Mouse (Mus musculus) induced T-regulatory cell, adult 2 months (primary cell): Measurements from ENCODE around the gene Creb3l1.

Source experiments
- DNase-seq: peaks from one replicate; pipeline ENCODE4 v3.0.0-alpha.2; 2012; ENCODE audit warnings: low read depth

Gene Creb3l1

DNA sequence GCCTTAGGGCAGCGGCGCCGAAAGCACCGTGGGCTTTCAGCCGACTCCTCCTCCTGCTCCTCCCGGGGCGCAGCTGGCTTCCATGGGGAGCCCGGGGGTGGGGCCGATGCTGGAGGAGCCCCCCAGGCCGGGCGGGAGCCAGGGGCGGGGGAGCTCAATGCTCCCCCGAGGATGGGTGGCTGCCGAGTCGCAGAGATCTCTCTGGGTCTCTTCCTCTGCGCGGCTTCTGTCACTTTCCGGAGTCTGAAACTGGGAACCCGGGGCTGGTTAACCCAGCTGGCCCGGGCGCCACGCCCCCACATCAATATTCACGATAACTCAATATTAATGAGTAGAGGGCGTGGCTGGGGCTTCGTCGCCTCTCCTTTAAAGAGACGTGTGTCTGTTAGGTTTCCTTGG lies at the start of gene Creb3l1:
TSS of gene Creb3l1 (minus strand) at position 229 of the 399 bp plus-strand sequence.
- DNase-seq, result peak; percentile 36

- no peak for DNase-seq
Measured at GRCm38 (mm10) chr2:92071143-92071542, 46.8 kb upstream of the Creb3l1 start.

DNA sequence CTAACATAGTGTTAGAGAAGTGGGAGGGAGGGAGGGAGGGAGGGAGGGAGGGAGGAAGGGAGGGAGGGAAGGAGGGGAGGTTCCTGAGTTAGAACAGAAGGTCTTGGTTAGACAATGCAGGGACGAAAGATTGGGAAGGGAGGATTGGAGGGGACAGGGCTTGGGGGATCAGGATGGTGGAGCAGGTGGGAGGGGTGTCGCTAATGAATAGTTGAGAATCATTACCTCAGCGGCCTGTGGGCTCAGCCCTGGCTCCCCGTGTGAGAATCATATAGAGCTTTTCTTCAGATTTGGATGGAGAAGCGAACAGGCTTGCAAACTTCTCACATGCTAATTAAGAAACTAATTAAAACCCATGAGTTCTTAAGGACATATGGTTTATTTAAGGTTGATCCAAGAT lies 45.3 kb upstream of the Creb3l1 start:
- no peak for DNase-seq

DNA sequence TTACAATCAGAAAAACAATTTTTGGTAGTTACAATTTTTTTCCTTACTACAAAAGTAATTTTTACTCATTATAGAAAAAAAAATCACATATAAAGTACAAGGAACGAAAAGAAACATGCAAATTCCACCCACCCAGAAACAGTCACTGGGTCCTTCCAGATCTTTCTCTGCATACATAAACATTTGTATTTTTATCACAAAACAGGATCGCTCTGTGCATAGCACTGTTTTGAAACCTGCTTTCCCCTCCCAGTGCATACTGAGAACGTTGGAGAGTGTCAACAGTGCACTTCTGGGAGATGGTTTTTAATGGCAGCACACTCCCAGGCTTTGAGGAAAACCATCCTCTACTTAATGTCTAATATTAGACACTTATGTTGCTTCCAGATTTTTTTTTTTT lies 43.3 kb upstream of the Creb3l1 start:
- DNase-seq, result no peak

- no peak for DNase-seq
Measured at GRCm38 (mm10) chr2:92066899-92067298, 42.6 kb upstream of the Creb3l1 start.

GRCm38 (mm10) chr2:92065938-92066337 lies 41.6 kb upstream of the Creb3l1 start:
- DNase-seq, result no peak

GRCm38 (mm10) chr2:92065269-92065888 lies 41.1 kb upstream of the Creb3l1 start:
- no peak for DNase-seq

DNA sequence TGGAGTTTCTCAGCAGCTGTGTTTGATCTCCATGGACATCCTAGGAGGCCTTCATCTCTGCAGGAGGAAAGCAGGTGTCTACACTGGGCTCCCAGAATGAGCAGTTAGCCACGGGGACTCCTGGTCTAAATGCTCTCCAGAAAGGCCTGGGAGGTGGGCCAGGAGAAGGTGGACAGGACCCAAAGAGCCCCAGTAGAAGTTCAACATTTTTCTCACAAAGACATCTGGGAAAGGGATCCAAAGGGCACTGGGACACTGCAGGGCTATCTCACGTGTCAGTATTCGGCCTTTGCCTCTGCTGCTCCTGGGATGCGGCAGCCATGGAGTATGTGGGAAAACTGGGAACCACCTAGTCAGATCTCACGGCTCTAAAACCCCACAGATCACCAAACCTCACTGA lies 38.8 kb upstream of the Creb3l1 start:
- no peak for DNase-seq

DNA sequence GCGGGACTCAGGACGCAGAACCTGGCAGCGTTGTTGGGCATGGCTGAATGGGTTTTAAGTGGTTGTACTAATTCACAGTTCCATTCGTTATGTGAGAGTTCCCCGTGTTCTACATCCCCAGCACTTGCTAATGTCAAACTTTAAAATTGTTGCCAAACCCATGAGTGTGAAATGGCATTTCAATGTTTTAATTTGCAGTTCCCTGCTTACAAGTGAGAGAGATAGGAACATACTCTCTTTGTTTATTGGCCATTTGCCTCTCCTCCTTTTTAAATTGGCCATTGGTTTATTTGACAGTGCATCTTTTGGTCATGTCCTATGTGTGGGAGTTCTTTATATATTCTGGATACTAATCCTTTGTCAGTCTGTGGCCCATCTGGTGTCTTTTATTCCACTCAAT lies 37.0 kb upstream of the Creb3l1 start:
- DNase-seq, result no peak

- no peak for DNase-seq
Measured at GRCm38 (mm10) chr2:92060291-92060690, 36.0 kb upstream of the Creb3l1 start.

GRCm38 (mm10) chr2:92059481-92060220 lies 35.3 kb upstream of the Creb3l1 start:
- peak; percentile 78 for DNase-seq

GRCm38 (mm10) chr2:92058936-92059335 lies 34.6 kb upstream of the Creb3l1 start:
- no peak for DNase-seq

DNA sequence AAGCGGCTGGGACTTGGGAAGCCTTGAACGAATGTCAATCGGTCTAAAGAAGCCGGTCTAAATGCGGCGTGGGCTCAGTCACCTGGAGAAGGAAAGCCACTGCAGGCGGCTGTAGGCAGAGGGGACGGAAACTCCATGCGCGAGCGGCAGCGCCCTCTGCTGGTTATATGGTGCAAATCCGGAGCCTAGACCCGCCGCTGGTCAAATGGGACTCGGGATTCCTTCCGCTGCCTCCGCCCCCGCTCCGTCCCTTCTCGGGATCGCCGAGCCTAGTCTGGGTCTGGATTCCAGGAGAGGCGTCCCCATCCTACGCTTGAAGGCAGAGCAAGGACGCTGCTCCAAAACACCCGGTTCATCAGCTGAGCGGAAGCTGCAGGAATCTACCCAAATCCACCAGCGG lies 34.2 kb upstream of the Creb3l1 start:
- peak; percentile 89 for DNase-seq

- peak; percentile 6 for DNase-seq
Measured at GRCm38 (mm10) chr2:92056760-92057159, 32.5 kb upstream of the Creb3l1 start.

- peak; percentile 75 for DNase-seq
Measured at GRCm38 (mm10) chr2:92055831-92056236, 31.5 kb upstream of the Creb3l1 start.

DNA sequence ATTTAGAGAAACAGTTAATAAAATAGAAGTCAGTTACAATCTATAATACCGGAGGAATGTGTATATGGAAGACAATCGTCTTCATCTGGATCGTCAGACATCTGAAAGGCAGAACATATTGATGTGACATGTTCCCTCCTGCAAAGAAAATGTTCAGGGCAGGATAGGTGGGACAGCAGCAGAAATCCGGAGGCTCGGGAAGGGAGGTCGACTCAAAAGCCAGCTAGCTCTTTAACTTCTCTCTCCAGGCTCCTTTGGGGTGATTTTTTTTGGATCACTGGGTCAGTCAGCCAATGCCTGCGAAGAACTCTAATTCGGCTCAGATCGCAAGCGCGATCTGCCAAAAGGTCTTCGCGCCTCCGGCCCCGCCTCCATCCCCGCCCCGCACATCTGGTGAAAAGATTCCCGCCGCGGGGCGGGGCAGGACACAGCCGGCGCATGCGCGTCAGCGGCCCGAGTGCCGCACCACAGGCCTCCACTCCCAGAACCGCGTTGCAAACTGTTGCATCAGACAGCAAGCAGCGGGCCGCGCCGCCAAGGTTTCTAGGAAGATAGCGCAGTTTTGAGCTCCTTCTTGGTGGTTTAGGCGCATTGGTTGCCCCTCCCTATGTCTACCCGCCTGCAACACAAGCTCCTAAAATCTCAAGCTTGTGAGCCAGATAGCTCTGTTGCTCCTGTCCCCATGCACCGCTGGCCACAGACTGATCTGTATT lies 31.0 kb upstream of the Creb3l1 start:
- DNase-seq, result peak; percentile 89

- no peak for DNase-seq
Measured at GRCm38 (mm10) chr2:92052754-92053153, 28.5 kb upstream of the Creb3l1 start.

DNA sequence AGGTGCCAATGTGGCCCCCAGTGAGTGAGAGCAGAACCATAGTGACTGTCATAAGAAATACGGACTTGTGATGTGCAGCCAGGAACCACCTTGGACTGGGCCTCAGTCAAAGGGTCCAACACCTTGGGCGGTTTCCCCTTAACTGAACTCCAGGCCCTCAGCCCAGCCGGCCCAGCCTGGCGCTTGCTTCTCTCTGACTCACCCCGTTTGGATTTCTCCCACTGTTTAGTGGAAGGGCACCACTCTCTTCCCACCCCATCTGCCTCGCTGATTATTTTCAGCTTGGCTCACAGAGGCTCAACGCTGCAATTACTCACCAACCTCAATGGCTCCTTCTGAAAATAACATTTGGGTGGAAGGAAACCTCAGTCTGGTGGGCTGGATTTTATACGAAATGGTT lies 27.9 kb upstream of the Creb3l1 start:
- DNase-seq, result no peak

- no peak for DNase-seq
Measured at GRCm38 (mm10) chr2:92048034-92048690, 23.9 kb upstream of the Creb3l1 start.

DNA sequence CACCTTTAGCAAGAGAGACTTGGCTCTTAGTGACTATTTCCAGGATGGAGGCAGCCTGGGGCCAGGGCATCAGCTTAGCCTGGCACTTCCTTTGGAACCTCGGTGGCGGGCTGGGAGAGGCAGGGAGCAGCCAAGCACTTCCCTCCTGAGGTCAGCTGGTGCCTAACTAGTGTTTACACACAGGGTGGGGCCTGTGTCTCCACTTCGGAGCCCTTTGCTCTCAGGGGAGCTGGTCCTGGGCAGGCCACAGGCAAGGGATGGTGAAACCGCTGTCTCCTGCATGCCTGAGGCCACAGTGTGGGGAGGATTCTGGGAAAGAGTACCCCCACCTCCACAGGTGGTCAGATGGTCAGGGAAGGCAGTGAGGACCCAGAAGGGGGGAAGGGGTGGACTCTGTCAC lies 23.3 kb upstream of the Creb3l1 start:
- no peak for DNase-seq

GRCm38 (mm10) chr2:92043285-92043684 lies 19.0 kb upstream of the Creb3l1 start:
- DNase-seq, result no peak

DNA sequence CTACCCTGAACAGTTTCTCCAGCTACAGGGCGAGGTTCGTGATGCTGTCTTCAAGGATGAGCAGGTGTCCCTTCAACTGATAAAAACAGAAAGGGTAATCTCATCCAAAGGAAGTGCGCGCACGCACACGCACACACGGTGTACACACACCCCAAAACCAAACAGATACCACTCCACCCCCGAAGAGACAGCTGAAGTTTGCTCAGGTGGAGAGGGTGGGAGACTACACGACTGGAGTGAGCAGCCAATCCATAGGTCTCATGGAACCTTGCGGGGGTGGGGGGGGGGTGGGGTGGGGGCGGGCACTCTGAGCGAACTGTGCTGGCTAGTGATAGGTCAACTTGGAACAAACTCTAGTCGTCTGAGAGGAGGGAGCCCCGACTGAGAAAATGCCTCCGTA lies 17.2 kb upstream of the Creb3l1 start:
- DNase-seq, result no peak

DNA sequence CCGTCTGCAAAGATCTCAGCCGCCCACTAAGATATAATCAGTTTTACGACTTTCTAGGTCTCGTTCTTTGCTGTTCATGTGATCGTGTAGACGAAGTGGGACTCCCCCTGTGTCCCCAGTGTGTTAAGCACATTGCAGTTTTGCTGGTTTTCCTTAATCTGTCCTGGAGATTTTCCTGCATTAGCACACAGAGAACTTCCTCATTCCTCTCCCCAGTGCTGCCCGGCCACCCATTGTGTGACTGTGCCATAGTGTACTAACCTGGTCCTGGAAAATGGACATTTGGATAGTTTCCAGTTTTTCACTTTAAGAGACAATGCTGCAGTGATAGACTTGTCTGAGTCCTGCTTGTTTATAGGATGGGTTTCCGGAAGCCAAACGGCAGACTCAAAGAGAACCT lies 10.0 kb upstream of the Creb3l1 start:
- DNase-seq, result no peak
